Mouse (Mus musculus) gastrocnemius, postnatal 14 days (tissue): ENCODE measurements around the gene Crhbp. TPM values are rescaled to one million over a fixed set of nuclear protein-coding genes. Genes with fewer than 3 reads are reported as not detected.
A peak's percentile ranks its signal among the peaks of the same experiment; 100 is the strongest.

ENCODE experiments used
- DNase-seq: peaks from one replicate; pipeline ENCODE4 v3.0.0; 2021; ENCODE audit warnings: mixed read lengths
- intact Hi-C: fragments of 180-260 bp; cut with DNase I; formaldehyde crosslinking; loops from one replicate; pipeline ENCODE4 v1.15.1; 2025; ENCODE audit warnings: low total_unique reads
- total RNA-seq, 2 experiments: library from RNA; stranded (reverse); gene quantifications; 2 replicates each; pipeline ENCODE4 v1.2.3; 2021

Crhbp gene
- total RNA-seq, 2 experiments from 2014 or later, result not detected

DNA sequence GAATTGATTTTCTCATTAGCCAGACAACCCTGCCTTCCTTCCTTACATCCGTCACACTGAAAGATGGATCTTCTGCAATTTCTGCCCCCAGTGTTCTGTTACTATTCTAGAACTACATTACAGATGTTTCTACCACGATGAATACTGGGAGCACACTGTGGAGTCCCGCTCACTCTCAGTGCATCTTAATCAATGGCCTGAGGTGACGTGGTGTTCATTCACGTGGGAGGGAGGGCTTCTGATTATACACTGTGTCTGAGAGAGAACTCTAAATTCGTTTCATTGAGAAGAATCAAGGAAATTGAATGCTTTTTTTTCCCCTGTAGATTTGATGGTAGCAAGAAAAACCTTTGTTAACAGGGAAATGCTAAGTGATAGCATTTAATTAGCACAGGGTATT is 19.2 kb downstream of the Crhbp start:
- intact Hi-C loops, result no loop called here

GRCm38 (mm10) chr13:95424932-95425331 is 19.8 kb downstream of the Crhbp start:
- no peak for DNase-seq
- intact Hi-C loops, result no loop called here

More for the DNA sequence above, 19.2 kb downstream of the Crhbp start:
- DNase-seq, result no peak

DNA sequence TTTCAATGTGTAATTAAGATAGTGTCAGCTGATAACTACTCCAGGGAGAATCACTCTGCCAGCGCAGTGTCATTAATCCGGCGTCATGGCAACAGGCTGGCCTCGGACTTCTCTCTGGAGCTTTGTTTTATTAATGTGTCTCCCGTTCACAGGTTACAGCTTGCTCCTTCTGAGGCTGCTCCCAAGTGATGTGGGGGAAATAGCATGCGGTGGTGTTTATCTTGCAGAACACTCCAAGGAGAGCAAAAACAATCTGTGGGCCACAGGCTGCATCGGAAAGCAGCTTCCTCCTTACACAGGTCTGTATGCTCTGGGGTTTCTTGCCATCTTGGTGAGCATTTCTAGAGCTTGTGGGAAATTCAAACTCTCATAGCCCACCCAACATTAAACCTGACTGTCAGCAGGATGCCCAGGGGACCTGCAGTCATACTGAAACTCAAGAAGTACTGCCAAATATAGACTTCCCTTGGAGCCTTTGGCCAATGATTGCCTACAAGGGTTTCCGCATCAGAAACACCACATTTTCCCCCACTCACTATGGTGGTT is 25.4 kb downstream of the Crhbp start:
- intact Hi-C loops, result no loop called here
- no peak for DNase-seq

- no peak for DNase-seq
- intact Hi-C loops, result no loop called here
Observed at GRCm38 (mm10) chr13:95418575-95419203, 26.0 kb downstream of the Crhbp start.

- DNase-seq, result no peak
- intact Hi-C loops, result no loop called here
Observed at GRCm38 (mm10) chr13:95412257-95412656, 32.5 kb downstream of the Crhbp start.

DNA sequence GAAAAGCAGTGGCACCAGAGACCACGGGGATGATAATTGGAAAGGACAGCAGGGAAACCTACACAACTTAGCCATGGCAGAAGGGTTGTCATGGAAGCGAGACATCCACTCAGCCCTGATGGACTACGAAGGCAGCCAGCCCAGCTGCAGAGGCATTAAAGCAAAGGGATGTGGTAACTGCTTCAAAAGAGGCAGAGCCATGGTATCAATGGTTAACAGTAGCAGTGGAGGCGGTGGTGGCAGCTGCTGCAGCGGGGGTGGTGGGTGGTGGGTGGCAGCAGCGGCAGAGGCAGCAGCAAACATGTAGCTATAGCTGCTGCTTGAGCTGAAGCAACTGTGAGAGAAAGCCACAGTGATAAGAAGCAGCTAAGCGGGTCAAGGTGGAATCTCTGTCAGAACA is 51.5 kb downstream of the Crhbp start:
- DNase-seq, result no peak
- intact Hi-C loops, result loop anchor here (2.0 kb wide), 1 partner anchor 88 kb away; no protein-coding TSS in a partner anchor

GRCm38 (mm10) chr13:95389866-95390865 is 54.6 kb downstream of the Crhbp start:
- DNase-seq, result peak; percentile 71
- intact Hi-C loops, result no loop called here

DNA sequence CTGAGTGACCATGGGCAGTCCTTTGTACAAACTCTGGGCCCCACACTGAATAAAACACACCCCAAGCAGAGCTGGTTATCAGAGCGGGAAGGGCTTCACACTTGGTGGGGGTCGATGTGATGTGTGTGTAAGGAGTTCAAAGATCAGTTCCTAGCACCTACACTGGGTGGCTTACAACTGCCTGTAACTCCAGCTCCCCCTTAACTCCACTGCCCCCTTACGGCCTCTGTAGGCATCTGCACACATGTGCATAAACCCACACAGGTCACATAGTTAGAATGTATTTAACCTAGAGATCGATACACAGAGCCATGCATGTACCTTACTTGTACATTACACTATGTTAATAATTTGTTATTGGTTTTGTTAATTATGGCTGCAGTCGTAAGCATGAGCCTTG is 56.5 kb downstream of the Crhbp start:
- intact Hi-C loops, result no loop called here
- DNase-seq, result no peak

DNA sequence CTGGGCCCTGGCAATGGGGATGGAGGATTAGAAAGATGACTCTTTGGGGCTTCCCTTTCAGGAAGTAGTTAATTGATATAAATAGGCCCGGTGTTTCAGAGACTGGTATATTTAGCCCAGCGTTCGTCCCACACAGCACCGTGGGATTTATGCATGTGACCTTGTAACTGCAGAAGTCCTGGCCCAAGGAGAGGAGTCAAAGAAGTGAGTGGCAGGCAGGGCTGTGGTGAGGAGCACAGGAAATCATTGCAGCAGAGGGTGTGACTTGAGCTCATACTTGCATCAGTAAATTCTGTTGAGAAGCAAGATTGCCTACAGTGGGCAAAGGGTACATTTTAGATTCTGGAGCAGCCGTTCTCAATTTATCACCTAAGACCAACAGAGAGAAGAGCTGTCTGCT is 62.3 kb downstream of the Crhbp start:
- peak; percentile 15 for DNase-seq

More for the DNA sequence above, 62.3 kb downstream of the Crhbp start:
- intact Hi-C loops, result no loop called here

Other genes starting within 250 kb of the Crhbp start
- gene Pde8b, start 194.6 kb downstream of the Crhbp start, total RNA-seq, result 1 to 10 TPM; 3.9 to 5.1 TPM
- gene Zbed3, start 121.3 kb downstream of the Crhbp start, total RNA-seq, result 1 to 10 TPM; 9.1 to 9.7 TPM
- 10 to 100 TPM; 15.6 TPM for gene Aggf1, start 69.6 kb downstream of the Crhbp start, total RNA-seq
- 1 to 10 TPM in 1 of 2 experiments, not detected in 1; 1.5 TPM for gene S100z, start 33.8 kb upstream of the Crhbp start, total RNA-seq
- under 1 TPM; 0.44 to 0.57 TPM for gene F2rl1, start 80.3 kb upstream of the Crhbp start, total RNA-seq
- gene F2r, start 173.6 kb upstream of the Crhbp start, total RNA-seq, result 10 to 100 TPM; 12.4 to 13.9 TPM